Mouse (Mus musculus) lung, embryonic 14.5 days (tissue): ENCODE measurements around the gene Naaladl1. TPM values are rescaled to one million over a fixed set of nuclear protein-coding genes. Genes with fewer than 3 reads are reported as not detected.

Experiments used
- ATAC-seq: fragments of 200-750 bp; cut with Nextera tagmentation; 2 replicates; pipeline ENCODE4 v1.8.0; 2017; ENCODE audit warnings: mild to moderate bottlenecking, moderate TSS enrichment, moderate library complexity; ENCODE audit not compliant: insufficient read depth
- DNase-seq: peaks from one replicate; pipeline ENCODE4 v3.0.0-alpha.2; 2015
- H3K27ac ChIP-seq: fragments of 300-500 bp; sonication (generic); 2 replicates; pipeline ENCODE4 v1.5.1; 2014; ENCODE audit warnings: low read depth, mild to moderate bottlenecking, moderate library complexity
- H3K27me3 ChIP-seq: fragments of 300-500 bp; sonication (generic); 2 replicates; pipeline ENCODE4 v1.6.1; 2014; ENCODE audit warnings: low read length, control low read depth; ENCODE audit not compliant: insufficient read depth
- H3K36me3 ChIP-seq: fragments of 300-500 bp; sonication (generic); 2 replicates; pipeline ENCODE4 v1.6.1; 2014; ENCODE audit warnings: control low read depth; ENCODE audit not compliant: insufficient read depth
- H3K4me1 ChIP-seq: fragments of 300-500 bp; sonication (generic); 2 replicates; pipeline ENCODE4 v1.6.1; 2014; ENCODE audit warnings: antibody characterized with exemption, control low read depth; ENCODE audit not compliant: insufficient read depth
- H3K4me2 ChIP-seq: fragments of 300-500 bp; sonication (generic); 2 replicates; pipeline ENCODE4 v1.6.1; 2014; ENCODE audit warnings: mild to moderate bottlenecking
- H3K4me3 ChIP-seq: fragments of 300-500 bp; sonication (generic); 2 replicates; pipeline ENCODE4 v1.5.1; 2014; ENCODE audit warnings: low read depth, low read length
- H3K9ac ChIP-seq: fragments of 300-500 bp; sonication (generic); 2 replicates; pipeline ENCODE4 v1.6.1; 2014
- H3K9me3 ChIP-seq: fragments of 300-500 bp; sonication (generic); 2 replicates; pipeline ENCODE4 v1.6.1; 2016; ENCODE audit warnings: low read depth, low read length, control low read depth
- CTCF ChIP-seq: IDR thresholded peaks from 2 replicates; pipeline ENCODE4 v1.5.1; 2016; ENCODE audit warnings: antibody characterized with exemption, low read depth
- WGBS: fragments of 180-500 bp; shearing (Covaris S2); extraction: QIAGEN DNeasy Blood & Tissue Kit; methylation state at CpG from one replicate; pipeline ENCODE4 v1.1.7; 2014; 5-methylcytosine and 5-hydroxymethylcytosine counted together
- polyA plus RNA-seq: library from polyadenylated mRNA; unstranded; fragments of >200 nt; fragmentation: Nextera tagmentation; extraction: Ambion mirVana; gene quantifications from 2 replicates; pipeline ENCODE4 v1.2.1, GENCODE M21; 2014

Gene Naaladl1
- 0.51 and 0.57 TPM in 2 replicates for polyA plus RNA-seq

GRCm38 (mm10) chr19:6105586-6105985 lies at the start of gene Naaladl1:
TSS of gene Naaladl1 (plus strand) at chr19:6105782.
- ATAC-seq (no peak), DNase-seq (no peak)
- H3K9me3 ChIP-seq: no peaks in the 10 kb centered on the region
- H3K27me3 ChIP-seq: no peaks in the 10 kb centered on the region
- no peak within 1 kb of the TSS for H3K4me2 ChIP-seq
- no peak within 1 kb of the TSS; the same call in 1 of the 2 replicates for H3K9ac ChIP-seq
- H3K27ac ChIP-seq: no peak within 1 kb of the TSS
- no peak for TF ChIP-seq CTCF
- H3K4me3 ChIP-seq: no peak within 1 kb of the TSS
- whole genome bisulfite sequencing: 81% methylated on average over 7 of the region's 7 CpGs
- no peaks in the 10 kb centered on the region for H3K36me3 ChIP-seq
- no peaks in the 10 kb centered on the region for H3K4me1 ChIP-seq

GRCm38 (mm10) chr19:6056696-6057095 lies 48.9 kb upstream of the Naaladl1 start:
- TF ChIP-seq CTCF: no peak
- peak overlapping the region; percentile 74 for H3K4me2 ChIP-seq
- peak overlapping the region; percentile 91 for H3K9ac ChIP-seq
- 54% methylated on average over 4 of the region's 4 CpGs for WGBS
- no peaks in the 10 kb centered on the region for H3K4me1 ChIP-seq
- H3K36me3 ChIP-seq: peaks cover 56% of the 10 kb centered on the region
- peak overlapping the region; percentile 86 for H3K4me3 ChIP-seq
- DNase-seq (no peak), ATAC-seq (no peak)
- H3K9me3 ChIP-seq: no peaks in the 10 kb centered on the region
- no peak overlapping the region for H3K27ac ChIP-seq
- H3K27me3 ChIP-seq: no peaks in the 10 kb centered on the region

- ATAC-seq: peak; percentile 79
Measured at GRCm38 (mm10) chr19:6057313-6058096, 48.1 kb upstream of the Naaladl1 start, which contains the start of the genes Mrpl49 and Fau. TSS of gene Mrpl49 (minus strand) at chr19:6057785. TSS of gene Fau (plus strand) at chr19:6057844.

GRCm38 (mm10) chr19:6058513-6058912 lies 47.1 kb upstream of the Naaladl1 start:
- Histone ChIP-seq H3K4me2 (peak overlapping the region; percentile 74), H3K27me3 (no peaks in the 10 kb centered on the region), H3K27ac (0 out of 2 replicates have a peak overlapping the region, but pooled peaks have one; percentile 69), H3K9me3 (no peaks in the 10 kb centered on the region), H3K36me3 (peaks cover 38% of the 10 kb centered on the region), H3K4me3 (peak overlapping the region; percentile 86), H3K4me1 (peaks cover 12% of the 10 kb centered on the region; the same call in 1 of the 2 replicates), H3K9ac (peak overlapping the region; percentile 91)
- ATAC-seq (peak; percentile 0; the same call in 1 of the 2 replicates), DNase-seq (no peak)
- 29% methylated on average over 5 of the region's 5 CpGs for WGBS
- TF ChIP-seq CTCF: no peak

More at GRCm38 (mm10) chr19:6057313-6058096, 48.1 kb upstream of the Naaladl1 start, which contains the start of the genes Mrpl49 and Fau:
- DNase-seq: peak; percentile 100
- under 1% methylated on average over 63 of the region's 63 CpGs for WGBS
- peak within 1 kb of the TSS; percentile 69 for H3K27ac ChIP-seq
- H3K9me3 ChIP-seq: no peaks in the 10 kb centered on the region
- H3K9ac ChIP-seq: peak within 1 kb of the TSS; percentile 91
- peaks cover 48% of the 10 kb centered on the region for H3K36me3 ChIP-seq
- H3K4me3 ChIP-seq: peak within 1 kb of the TSS; percentile 86
- H3K4me2 ChIP-seq: peak within 1 kb of the TSS; percentile 74
- no peaks in the 10 kb centered on the region for H3K27me3 ChIP-seq
- H3K4me1 ChIP-seq: peaks cover 7% of the 10 kb centered on the region; the same call in 1 of the 2 replicates
- no peak for TF ChIP-seq CTCF

- Histone ChIP-seq H3K9me3 (no peaks in the 10 kb centered on the region), H3K27me3 (no peaks in the 10 kb centered on the region), H3K9ac (peak overlapping the region; percentile 91), H3K4me3 (peak overlapping the region; percentile 86), H3K4me1 (peaks cover 12% of the 10 kb centered on the region; the same call in 1 of the 2 replicates), H3K4me2 (peak overlapping the region; percentile 74), H3K36me3 (peaks cover 33% of the 10 kb centered on the region), H3K27ac (no peak overlapping the region)
- no peak for TF ChIP-seq CTCF
- DNase-seq: no peak
- ATAC-seq: no peak
- WGBS: 74% methylated on average over 5 of the region's 5 CpGs
Measured at GRCm38 (mm10) chr19:6058966-6059365, 46.6 kb upstream of the Naaladl1 start.

GRCm38 (mm10) chr19:6061021-6061533 lies 44.5 kb upstream of the Naaladl1 start, which contains the start of gene Znhit2:
TSS of gene Znhit2 (plus strand) at chr19:6061192.
- no peak for TF ChIP-seq CTCF
- peak; percentile 75 for ATAC-seq
- DNase-seq: peak; percentile 98

More at GRCm38 (mm10) chr19:6061021-6061533, 44.5 kb upstream of the Naaladl1 start, which contains the start of gene Znhit2:
- Histone ChIP-seq H3K36me3 (peaks cover 14% of the 10 kb centered on the region), H3K27me3 (no peaks in the 10 kb centered on the region), H3K9me3 (no peaks in the 10 kb centered on the region), H3K27ac (peak within 1 kb of the TSS; percentile 95), H3K9ac (peak within 1 kb of the TSS; percentile 92), H3K4me1 (peaks cover 12% of the 10 kb centered on the region; the same call in 1 of the 2 replicates), H3K4me3 (peak within 1 kb of the TSS; percentile 90), H3K4me2 (peak within 1 kb of the TSS; percentile 100)
- under 1% methylated on average over 58 of the region's 58 CpGs for WGBS
